Mouse (Mus musculus): ENCODE results near the gene Etv6.

- TF ChIP-seq GATA1 (IDR thresholded peaks at IDR 0.05; ENCODE audit: low read length) (no peak), TAL1 (IDR thresholded peaks at IDR 0.05; ENCODE audit: low read length) (no peak)
These were observed 133.3 kb downstream of the Etv6 start for GRCm38 (mm10) chr6:134168799-134169198.

All from erythroblast, embryonic 14.5 days (primary cell).